Mouse (Mus musculus) kidney, adult 11 months (tissue): Measurements from ENCODE around the gene Exosc6.
"Not testable (repeated sequence)": the region's sequence is repeated elsewhere in the genome, so short reads cannot be mapped to it uniquely, and the experiment has no call there.

Experiments
- DNase-seq: peaks from one replicate; pipeline ENCODE4 v3.0.0; 2022

The Exosc6 gene

DNA sequence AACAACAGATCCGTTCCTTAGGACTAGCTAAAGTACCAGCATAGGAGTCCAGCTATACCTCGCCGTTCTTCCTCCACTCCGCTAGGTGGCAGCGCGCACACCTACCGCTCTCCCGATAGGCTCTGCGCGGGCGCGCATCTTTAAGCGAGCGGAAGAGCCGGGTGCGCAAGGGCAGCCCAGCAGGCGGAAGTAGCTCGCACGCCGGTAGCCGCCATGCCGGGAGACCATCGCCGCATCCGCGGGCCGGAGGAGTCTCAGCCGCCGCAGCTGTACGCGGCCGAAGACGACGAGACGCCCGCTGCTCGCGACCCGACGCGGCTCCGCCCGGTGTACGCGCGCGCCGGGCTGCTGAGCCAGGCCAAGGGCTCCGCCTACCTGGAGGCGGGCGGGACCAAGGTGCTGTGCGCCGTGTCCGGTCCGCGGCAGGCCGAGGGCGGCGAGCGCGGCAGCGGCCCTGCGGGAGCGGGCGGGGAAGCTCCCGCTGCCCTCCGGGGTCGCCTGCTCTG, at the start of gene Exosc6:
TSS of gene Exosc6 (plus strand) at position 182 of the 506 bp plus-strand sequence.
- DNase-seq, result peak; percentile 85

DNA sequence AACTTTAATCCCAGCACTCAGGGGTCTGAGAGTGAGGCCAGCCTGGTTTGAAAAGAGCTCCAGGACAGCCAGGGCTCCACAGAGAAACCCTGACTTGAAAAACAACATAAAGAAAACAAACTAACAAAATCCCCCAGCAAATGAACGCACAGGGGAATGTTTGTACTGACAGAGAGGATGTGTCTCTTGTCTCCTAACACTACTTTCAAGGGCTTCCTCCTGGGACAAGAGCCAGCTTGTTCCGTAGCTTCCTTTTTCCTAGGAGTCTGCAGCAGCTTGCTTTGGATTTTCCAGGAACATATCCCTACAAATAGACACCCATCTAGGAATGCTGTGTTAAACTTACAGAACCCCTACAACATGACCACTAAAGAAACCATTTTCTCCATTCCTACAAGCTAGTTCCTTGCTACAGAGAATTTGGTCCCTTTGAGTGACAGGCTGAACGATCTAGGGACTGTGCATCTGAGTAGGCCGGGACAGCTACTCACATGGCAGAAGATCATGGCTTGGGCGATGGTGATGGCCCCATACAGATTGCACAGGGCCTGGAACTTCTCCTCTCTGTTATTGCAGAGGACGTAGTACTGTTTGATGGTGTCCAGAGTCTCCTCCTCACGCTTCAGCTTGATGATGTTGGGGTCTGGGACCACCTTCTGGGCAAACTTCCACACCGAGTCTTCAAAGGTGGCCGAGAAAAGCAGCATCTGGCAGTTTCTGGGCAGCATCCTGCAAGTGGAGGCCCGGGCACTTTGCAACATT, 45.7 kb upstream of the Exosc6 start:
- not testable (repeated sequence) for DNase-seq

DNA sequence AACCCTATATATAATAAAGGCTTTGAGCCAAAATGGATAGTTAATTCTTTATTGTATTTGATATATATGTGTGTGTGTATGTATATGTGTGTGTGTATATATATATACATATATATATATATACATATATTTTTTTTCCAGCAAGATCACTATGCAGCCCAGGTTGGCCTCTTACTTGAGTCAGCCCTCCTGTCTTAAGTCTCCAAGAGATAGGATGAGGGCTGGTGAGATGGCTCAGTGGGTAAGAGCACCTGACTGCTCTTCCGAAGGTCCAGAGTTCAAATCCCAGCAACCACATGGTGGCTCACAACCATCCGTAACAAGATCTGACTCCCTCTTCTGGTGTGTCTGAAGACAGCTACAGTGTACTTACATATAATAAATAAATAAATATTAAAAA, 29.5 kb upstream of the Exosc6 start:
- DNase-seq, result not testable (repeated sequence)

DNA sequence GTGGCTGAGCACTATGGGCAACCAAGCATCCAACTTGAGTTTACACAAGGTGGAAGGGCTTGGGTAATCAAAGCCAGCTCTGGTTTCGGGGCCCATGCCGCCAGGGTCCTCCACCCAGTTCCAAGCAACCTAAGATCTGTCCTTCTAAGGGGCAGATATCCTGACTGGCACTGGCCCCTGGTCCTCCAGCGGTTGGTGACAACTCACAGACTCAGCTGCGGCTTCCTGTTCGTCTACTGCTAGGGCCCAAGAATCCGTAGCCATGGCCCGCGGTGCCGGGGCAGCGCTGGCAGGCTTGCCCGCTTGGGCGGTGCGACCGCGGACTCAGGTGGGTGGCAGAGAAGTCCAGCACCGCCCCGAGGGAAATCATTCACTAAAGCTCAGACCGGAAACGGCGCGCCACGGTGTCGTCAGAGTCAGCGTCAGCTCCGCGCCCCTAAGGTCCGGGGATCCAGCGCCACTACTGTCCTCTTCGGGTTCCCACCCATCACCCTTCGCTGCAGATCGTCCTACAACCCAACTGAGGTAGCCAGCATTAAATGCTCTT, 28.7 kb upstream of the Exosc6 start:
- DNase-seq, result peak; percentile 90

DNA sequence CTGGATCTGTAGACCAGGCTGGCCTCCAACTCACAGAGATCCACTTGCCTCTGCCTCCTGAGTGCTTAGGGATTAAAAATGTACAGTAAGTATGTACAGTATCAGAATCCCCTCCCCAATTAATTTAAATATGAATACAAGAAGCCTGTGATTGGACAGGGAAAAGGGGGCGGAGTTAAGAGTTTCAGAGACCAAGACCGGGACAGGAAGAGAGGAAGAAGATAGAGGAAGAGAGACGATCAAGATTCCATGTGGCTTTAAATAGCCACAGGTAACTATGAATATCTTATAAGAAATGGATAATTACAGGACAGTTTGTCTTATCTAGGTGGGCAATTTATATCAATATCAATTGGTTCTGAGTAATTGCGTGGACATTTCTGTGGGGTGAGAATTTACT, 26.6 kb upstream of the Exosc6 start:
- DNase-seq, result no peak

DNA sequence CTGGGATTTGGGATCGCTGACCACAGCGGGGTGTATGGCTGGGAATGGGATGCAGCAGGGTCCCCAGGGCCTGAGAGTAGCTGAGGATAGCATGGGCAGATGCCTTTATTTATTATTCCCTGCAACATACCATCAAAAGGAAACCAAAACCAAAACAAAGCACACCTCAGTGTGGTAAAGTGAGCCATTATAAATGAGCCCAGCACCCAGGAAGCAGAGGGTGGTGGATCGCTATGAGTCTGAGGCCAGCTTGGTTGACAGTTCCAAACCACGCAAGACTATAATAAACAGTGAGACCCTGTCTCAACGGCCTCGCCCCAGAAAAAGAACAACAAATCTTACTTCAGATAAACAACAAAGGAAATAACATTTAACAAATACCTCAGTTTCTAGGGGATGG, 26.1 kb upstream of the Exosc6 start:
- DNase-seq, result no peak

DNA sequence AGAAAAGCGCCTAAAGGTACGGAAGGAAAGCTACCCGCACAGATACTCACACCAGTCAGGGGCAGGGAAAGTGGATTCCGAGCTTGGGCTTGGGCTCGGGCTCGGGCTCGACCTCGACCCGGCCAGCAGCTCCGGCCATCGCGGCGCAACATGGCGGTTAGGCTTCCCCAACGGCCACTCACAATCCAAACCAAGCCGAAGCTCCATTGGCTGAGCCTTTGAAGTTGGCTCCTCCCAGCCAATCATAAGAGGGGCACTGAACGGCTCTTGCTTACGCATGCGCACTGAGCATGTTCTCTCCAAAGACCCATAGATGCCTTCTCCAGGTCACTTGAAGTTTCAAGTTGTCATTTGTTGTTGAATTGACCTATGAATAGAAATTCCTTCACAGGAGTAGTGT, 24.6 kb upstream of the Exosc6 start, which contains the start of gene Ddx19b:
TSS of gene Ddx19b (minus strand) at position 180 of the 400 bp plus-strand sequence.
- DNase-seq, result no peak

DNA sequence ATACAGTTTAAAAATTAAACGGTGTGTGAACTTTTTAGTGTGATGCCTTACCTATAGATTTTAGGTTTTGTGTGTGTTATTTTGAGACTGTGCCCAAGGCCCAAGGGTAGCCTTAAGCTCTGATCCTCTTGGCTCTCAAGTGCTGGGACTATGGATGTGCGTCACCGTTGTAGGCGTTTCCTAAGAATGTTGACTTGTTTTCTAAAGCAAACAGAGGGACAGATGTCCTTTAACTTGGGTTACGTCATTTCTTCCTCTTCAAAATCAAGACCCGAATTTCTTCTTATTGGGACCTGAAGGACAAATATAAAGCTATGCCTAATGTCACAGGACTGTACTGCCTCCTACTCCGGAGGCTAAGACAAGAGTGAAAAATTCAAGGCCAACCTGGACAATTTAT, 23.2 kb upstream of the Exosc6 start, which contains the start of gene Aars:
TSS of gene Aars (plus strand) at position 229 of the 400 bp plus-strand sequence.
- no peak for DNase-seq

DNA sequence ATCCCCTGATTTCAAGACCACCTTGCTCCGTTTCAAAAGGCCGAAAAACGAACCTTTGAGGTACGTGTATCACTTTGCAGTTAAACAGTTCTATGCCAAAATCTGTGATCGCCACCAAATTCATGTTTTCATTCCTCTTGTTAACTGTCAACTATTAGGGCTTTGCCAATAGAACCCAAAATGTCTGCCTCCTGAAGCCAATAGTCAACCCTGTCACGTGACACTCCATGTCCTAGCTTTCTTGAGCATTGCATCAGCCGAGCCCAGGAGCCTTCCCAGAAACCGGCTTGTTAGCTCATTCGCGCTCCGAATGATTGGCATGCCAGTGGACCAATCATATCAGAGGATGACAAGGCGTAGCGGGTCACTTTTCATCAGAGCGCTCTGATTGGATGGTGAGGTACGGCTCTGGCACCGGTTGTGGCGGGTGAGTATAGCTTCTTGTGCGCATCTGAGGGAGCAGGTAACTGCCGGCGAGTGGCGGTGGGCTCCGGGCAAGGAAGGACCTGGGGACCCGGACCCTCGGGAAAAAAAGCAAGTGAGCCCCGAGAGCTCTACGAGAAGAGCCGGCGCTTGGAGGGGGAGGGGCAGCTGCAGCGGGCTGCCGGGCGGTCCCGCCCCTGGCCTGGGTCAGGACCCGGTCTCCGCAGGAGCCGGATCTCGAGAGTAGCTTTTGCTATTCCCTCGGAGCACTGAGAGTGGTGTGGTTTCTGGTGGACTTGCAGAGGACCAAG, 22.5 kb upstream of the Exosc6 start:
- peak; percentile 99 for DNase-seq

DNA sequence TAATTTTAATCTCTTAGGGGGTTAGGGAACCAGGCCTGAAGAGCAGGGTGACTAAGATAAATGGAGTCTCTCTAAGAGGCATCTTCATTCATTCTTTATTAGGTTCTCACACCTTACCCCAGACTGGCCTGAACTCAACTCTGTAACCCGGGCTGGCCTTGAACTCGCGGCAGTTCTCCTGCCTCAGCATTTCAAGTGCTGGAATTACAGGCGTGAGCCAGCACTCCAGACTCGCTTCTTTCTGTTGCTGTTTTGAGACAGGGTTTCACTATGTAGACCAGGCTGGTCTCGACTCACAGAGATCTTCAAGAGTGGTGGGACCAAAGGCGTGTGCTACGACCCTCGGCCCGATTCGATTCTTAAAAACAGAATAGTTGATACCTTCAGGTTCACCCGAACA, 21.9 kb upstream of the Exosc6 start:
- no peak for DNase-seq

DNA sequence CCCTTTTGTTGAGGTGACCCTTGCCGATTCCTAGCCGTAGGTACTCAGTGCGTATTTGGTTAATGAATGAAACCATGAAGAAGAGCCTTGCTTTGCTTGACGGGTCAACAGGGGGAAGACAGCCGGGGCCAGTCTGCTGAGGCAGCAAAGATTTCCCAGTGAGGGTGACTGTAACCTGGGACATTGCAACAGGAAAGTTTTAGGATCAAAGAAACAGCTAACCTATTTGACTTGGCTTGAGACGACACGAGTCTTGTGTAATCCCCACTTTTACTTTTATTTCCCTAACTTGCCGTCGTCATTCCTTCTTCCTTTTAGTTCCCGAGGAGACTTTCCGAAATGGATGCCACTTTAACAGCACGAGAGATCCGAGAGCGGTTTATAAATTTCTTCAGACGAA, 19.5 kb upstream of the Exosc6 start:
- no peak for DNase-seq

DNA sequence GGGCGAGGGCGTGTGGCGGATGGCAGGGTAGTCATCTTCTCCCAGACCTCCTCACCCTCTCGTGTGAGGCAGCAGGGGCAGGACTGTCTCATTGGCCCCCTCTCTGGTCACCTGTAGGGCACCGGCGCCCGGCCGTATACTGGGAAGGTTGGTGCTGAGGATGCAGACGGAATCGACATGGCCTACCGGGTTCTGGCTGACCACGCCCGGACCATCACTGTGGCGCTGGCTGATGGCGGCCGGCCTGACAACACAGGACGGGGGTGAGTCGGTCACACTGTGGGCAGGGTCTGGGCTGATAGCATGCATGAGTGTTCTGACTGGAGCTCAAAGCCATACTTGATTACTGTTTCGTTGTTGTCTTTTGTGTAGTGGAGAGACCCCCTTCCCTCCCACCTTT, 13.6 kb upstream of the Exosc6 start:
- DNase-seq, result no peak

DNA sequence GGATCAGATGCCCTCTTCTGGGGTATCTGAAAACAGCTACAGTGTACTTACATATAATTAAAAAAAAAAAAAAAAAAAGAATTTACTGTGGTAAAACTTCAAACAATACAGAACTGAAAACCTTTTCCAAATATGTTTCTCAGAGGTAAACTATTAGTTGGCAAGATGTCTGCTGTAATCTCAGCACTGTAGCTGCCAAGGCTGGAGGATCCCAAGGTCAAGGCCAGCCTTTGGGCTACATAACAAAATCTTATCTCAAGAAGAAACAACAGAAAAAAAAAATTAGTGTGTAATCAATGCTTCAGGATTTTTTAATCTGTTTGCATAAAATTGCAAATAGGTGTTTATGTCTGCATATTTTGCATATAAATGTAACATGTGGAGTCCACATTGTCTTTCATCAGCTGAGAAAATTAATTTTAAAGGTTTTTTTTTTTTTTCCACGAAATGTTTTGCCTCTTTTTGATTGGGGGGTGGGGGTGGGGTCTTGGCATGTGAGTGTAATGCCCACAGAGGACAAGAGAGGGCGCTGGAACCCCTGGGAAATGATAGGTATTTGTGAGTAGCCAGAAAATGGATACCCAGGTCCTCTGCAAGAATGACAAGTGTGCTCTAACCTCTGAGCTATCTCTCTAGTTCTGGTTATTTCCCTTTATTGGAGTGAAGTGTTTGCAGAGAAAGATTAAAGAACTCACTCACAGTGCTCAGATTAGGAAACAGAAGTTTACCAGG, 12.0 kb upstream of the Exosc6 start:
- no peak for DNase-seq

DNA sequence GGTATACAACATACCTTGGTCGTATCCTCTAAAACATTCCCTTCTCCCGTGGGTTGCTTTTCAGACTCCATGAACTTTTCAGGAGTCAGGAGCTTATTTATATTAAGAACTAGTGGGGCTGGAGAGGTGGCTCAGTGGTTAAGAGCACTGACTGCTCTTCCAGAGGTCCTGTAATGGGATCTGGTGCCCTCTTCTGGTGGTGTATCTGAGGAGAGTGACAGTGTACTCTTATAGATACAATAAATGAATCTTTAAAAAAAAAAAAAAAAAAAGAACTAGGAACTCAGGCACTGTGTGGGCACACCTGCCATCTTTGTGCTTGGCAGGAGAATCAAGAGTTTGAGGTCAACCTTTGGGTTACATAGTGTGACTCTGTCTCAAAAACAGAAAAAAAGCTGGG, 7.4 kb upstream of the Exosc6 start:
- DNase-seq, result no peak

DNA sequence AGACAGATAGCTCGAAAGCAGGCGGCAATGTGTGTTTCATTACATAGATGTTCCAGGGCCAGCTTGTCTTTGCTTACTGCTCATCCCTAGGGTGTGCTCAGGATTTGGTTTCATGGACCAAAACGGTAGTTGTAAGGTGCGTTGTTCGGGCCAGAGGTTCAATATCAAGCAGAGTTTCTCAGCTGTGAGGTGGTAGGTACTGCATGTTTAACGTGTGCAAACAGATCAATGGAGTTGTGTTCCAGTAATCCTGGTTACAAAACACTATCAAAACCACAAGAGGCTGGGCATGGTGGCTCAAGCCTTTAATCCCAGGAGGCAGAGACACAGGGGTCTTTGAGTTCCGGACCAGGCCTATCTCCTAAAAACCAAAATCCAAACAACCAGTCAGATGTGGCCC, 7.0 kb upstream of the Exosc6 start:
- DNase-seq, result no peak

DNA sequence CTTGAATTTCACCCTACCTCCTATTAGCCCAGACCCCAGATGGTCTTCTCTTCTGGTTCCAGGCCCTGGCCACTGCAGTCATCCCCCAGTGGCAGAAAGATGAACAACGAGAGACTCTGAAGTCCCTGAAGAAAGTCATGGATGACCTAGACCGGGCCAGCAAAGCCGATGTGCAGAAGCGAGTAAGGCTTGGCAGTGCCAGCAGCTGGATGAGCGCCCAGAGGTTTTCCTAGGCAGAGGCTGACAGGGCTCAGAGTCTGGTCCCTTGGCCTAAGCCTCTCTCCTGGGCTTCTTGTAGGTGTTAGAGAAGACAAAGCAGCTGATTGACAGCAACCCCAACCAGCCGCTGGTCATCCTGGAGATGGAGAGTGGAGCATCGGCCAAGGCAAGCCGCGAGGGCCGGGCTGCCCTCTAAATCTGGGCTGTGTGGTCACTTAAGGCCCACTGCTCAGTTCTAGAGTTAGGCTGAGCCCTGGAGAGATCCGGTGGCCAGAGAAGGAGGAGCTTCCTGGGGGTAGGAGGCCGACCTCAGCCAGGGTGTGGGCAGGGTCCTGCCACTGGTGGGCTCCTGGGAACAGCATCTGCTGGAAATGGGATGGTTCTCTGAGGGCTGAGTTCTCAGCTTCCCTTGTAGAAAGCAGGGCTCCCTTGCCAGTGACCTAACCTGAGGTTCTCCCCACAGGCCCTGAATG, 2.2 kb upstream of the Exosc6 start:
- DNase-seq, result no peak

DNA sequence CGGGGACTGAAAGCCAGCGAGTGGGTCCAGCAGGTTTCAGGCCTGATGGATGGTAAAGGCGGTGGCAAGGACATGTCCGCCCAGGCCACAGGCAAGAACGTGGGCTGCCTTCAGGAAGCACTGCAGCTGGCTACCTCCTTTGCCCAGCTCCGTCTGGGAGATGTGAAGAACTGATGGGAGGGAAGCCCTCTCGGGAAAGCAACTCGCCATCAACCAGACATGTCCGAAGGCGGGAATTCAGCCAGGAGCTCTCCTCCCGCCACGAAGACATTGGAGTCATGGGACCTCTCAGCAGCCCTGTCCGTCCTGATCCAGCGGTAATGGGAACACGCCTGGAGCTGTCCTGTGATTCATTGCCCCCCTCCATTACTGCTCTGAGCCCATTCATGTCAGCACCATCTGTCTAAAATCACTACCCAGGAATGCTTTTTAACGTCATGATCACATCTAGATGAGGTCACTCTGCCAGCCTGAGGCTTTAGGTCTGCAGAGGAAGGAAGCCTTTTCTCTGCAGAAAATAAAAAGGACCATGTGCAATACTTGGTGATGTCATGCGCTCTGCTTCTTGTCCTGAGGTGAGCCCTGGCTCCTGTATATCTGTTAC, 1.0 kb upstream of the Exosc6 start:
- DNase-seq, result no peak

DNA sequence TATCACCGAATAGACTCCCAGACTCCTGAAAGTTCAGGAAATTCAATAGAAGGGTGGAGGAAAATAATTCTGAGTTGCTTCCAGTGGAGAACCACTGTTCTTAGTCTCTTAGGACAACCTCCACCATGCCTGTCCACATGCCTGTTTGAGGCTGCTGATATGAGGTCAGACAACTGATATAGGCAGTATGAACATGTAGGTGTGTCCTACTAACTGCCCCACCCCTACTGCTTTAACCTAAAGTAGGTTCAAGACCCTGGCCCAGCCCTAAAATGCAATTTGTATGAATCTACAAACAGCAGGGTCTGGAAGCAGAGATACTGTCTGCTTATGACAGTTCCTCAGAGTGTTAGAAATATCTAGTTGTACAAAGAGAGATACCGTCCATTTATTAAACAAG, 478 bp upstream of the Exosc6 start:
- no peak for DNase-seq

DNA sequence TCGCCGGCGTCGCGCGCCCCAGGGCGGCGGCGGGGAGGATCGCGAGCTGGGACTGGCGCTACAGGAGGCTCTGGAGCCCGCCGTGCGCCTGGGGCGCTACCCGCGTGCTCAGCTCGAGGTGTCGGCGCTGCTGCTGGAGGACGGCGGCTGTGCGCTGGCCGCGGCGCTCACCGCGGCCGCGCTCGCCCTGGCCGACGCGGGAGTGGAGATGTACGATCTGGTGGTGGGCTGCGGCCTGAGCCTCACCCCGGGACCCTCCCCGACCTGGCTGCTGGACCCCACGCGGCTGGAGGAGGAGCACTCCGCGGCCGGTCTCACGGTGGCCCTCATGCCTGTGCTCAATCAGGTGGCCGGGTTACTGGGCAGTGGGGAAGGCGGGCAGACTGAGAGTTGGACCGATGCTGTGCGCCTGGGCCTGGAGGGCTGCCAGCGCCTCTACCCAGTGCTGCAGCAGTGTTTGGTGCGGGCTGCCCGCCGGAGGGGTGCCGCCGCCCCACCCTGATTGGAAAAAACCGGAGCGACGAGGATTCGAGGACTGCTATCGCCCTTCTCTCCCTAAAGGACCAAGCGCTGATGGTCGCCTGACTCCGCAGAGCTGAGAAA, 653 bp downstream of the Exosc6 start:
- DNase-seq, result peak; percentile 52

DNA sequence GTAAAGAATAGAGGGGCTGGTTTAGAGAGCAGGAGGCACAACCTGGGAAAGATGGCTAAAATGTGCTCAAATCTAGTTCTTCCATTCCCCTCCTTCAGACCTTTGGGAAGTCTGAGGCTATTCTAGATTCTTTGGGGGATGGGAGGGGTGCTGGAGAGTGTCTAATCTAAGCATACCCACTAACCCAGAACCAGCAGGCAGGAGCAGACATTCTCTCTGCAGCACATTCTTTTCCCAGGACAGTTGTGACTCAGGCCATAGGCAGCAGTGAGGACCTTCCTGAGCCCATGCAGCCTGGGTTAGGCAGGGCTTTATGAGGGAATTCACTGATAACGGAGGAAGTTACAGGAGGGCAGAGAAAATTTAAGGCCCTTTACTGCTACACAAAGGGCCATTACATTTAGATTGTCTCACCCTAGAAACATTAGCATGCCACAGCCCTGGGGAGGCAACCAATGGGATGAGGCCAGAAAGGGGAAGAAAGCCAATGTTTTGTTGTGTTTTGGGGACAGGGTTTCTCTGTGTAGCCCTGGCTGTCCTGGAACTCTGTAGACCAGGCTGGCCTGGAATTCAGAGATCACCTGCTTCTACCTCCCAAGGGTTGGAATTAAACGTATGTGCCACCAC, 2.9 kb downstream of the Exosc6 start:
- DNase-seq, result no peak

DNA sequence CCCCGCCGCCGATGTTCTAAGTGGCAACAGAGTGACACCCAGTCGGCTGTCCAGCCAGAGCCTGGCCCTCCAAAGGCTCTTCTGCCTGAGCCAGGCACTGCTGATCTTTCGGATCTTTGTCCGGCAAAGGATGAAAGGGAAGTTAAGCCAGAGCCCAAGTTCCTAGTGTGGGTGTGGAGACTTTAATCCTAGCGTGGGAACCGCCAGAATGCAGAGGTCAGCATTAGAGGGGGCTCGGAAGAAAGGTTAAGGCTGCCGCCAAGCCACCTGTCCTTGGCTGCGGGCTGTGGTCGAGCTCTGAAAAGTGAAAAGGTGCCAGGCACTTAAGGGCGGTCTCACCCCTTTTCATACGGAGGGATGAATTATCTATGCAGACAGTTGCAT, 5.5 kb downstream of the Exosc6 start:
- no peak for DNase-seq
